Mouse (Mus musculus) forebrain, embryonic 11.5 days (tissue): ENCODE measurements around the gene Gm20388. TPM values are rescaled to one million over a fixed set of nuclear protein-coding genes. Genes with fewer than 3 reads are reported as not detected.

Experiments used
- ATAC-seq: fragments of 200-750 bp; cut with Nextera tagmentation; replicated peaks from 2 replicates; pipeline ENCODE4 v1.8.0; 2017; ENCODE audit warnings: moderate TSS enrichment; ENCODE audit not compliant: low FRiP score
- DNase-seq: peaks from one replicate; pipeline ENCODE4 v3.0.0-alpha.2; 2017; ENCODE audit warnings: low spot score
- H3K27ac ChIP-seq: fragments of 300-500 bp; sonication (generic); 2 replicates; pipeline ENCODE4 v1.5.1; 2014; ENCODE audit warnings: low read depth, low read length
- H3K27me3 ChIP-seq: fragments of 300-500 bp; sonication (generic); 2 replicates; pipeline ENCODE4 v1.6.1; 2014; ENCODE audit warnings: mild to moderate bottlenecking, low read length, mixed read lengths; ENCODE audit not compliant: control insufficient read depth, insufficient read depth
- H3K36me3 ChIP-seq: fragments of 300-500 bp; sonication (generic); 2 replicates; pipeline ENCODE4 v1.6.1; 2014; ENCODE audit warnings: mild to moderate bottlenecking, low read length, moderate library complexity, mixed read lengths; ENCODE audit not compliant: control insufficient read depth, insufficient read depth
- H3K4me1 ChIP-seq: fragments of 300-500 bp; sonication (generic); replicated peaks from 2 replicates; pipeline ENCODE4 v1.6.1; 2014; ENCODE audit warnings: low read length, mixed read lengths; ENCODE audit not compliant: control insufficient read depth, insufficient read depth
- H3K4me2 ChIP-seq: fragments of 300-500 bp; sonication (generic); 2 replicates; pipeline ENCODE4 v1.6.1; 2014; ENCODE audit warnings: low read depth, mild to moderate bottlenecking, low read length, moderate library complexity, mixed read lengths; ENCODE audit not compliant: severe bottlenecking
- H3K4me3 ChIP-seq: fragments of 300-500 bp; sonication (generic); 2 replicates; pipeline ENCODE4 v1.5.1; 2014; ENCODE audit warnings: low read depth, low read length
- H3K9ac ChIP-seq: fragments of 300-500 bp; sonication (generic); 2 replicates; pipeline ENCODE4 v1.6.1; 2014; ENCODE audit warnings: low read length
- H3K9me3 ChIP-seq: fragments of 300-500 bp; sonication (generic); 2 replicates; pipeline ENCODE4 v1.6.1; 2016; ENCODE audit warnings: low read length, mixed read lengths; ENCODE audit not compliant: control insufficient read depth
- WGBS: fragments of 180-500 bp; shearing (Covaris S2); extraction: QIAGEN DNeasy Blood & Tissue Kit; methylation state at CpG from one replicate; pipeline ENCODE4 v1.1.7; 2014; 5-methylcytosine and 5-hydroxymethylcytosine counted together
- polyA plus RNA-seq: library from polyadenylated mRNA; unstranded; fragments of >200 nt; fragmentation: Nextera tagmentation; extraction: Ambion mirVana; gene quantifications from 2 replicates; pipeline ENCODE4 v1.2.1, GENCODE M21; 2014

The Gm20388 gene
- polyA plus RNA-seq, 1 experiment from 2014 or later = not detected

GRCm38 (mm10) chr8:120633665-120634271 is 723.1 kb downstream of the Gm20388 start:
- Histone ChIP-seq H3K4me3 (peak overlapping the region; percentile 50), H3K4me2 (peak overlapping the region; percentile 95), H3K4me1 (peaks cover 9% of the 10 kb centered on the region; the same call in 1 of the 2 replicates), H3K27me3 (peaks cover 23% of the 10 kb centered on the region), H3K9ac (peak overlapping the region; percentile 43), H3K27ac (no peak overlapping the region), H3K36me3 (no peaks in the 10 kb centered on the region), H3K9me3 (no peaks in the 10 kb centered on the region)
- WGBS = under 1% methylated on average over 44 of the region's 44 CpGs
- ATAC-seq (0 out of 2 replicates have a peak, but pooled peaks have one; percentile 5), DNase-seq (peak; percentile 67)

GRCm38 (mm10) chr8:120634329-120634839 is 723.7 kb downstream of the Gm20388 start:
- peak overlapping the region; percentile 95 for H3K4me2 ChIP-seq
- H3K4me1 ChIP-seq = peaks cover 9% of the 10 kb centered on the region; the same call in 1 of the 2 replicates
- peak; percentile 33; the same call in 1 of the 2 replicates for ATAC-seq
- 1% methylated on average over 34 of the region's 42 CpGs for WGBS
- H3K36me3 ChIP-seq = no peaks in the 10 kb centered on the region
- peaks cover 23% of the 10 kb centered on the region for H3K27me3 ChIP-seq
- H3K4me3 ChIP-seq = peak overlapping the region; percentile 50
- DNase-seq = peak; percentile 71
- no peaks in the 10 kb centered on the region for H3K9me3 ChIP-seq
- H3K27ac ChIP-seq = no peak overlapping the region
- peak overlapping the region; percentile 43 for H3K9ac ChIP-seq

- Histone ChIP-seq H3K27me3 (no peaks in the 10 kb centered on the region), H3K9me3 (no peaks in the 10 kb centered on the region), H3K4me1 (no peaks in the 10 kb centered on the region), H3K27ac (no peak overlapping the region), H3K4me2 (no peak overlapping the region), H3K36me3 (no peaks in the 10 kb centered on the region), H3K4me3 (no peak overlapping the region), H3K9ac (no peak overlapping the region)
- no peak for ATAC-seq
- no peak for DNase-seq
- WGBS = 27% methylated on average over 8 of the region's 8 CpGs
Measured at GRCm38 (mm10) chr8:120641245-120641644, 730.6 kb downstream of the Gm20388 start.

GRCm38 (mm10) chr8:120642031-120642662 is 731.5 kb downstream of the Gm20388 start:
- H3K9me3 ChIP-seq = no peaks in the 10 kb centered on the region
- no peak overlapping the region for H3K4me3 ChIP-seq
- no peak overlapping the region for H3K9ac ChIP-seq
- H3K27me3 ChIP-seq = no peaks in the 10 kb centered on the region
- H3K4me1 ChIP-seq = no peaks in the 10 kb centered on the region
- ATAC-seq (no peak), DNase-seq (no peak)
- 70% methylated on average over 10 of the region's 10 CpGs for WGBS
- no peaks in the 10 kb centered on the region for H3K36me3 ChIP-seq
- no peak overlapping the region for H3K4me2 ChIP-seq
- no peak overlapping the region for H3K27ac ChIP-seq

- DNase-seq (no peak), ATAC-seq (no peak)
- H3K9me3 ChIP-seq = no peaks in the 10 kb centered on the region
- H3K27me3 ChIP-seq = no peaks in the 10 kb centered on the region
- H3K27ac ChIP-seq = no peak overlapping the region
- 93% methylated on average over 7 of the region's 7 CpGs for WGBS
- H3K36me3 ChIP-seq = no peaks in the 10 kb centered on the region
- no peak overlapping the region for H3K4me2 ChIP-seq
- H3K9ac ChIP-seq = no peak overlapping the region
- H3K4me3 ChIP-seq = no peak overlapping the region
- no peaks in the 10 kb centered on the region for H3K4me1 ChIP-seq
Measured at GRCm38 (mm10) chr8:120644663-120645062, 734.0 kb downstream of the Gm20388 start.

GRCm38 (mm10) chr8:120647532-120647931 is 736.9 kb downstream of the Gm20388 start, which contains the start of gene 1190005I06Rik:
Gene 1190005I06Rik, minus strand, starts transcription at chr8:120647632.
- H3K27me3 ChIP-seq = no peaks in the 10 kb centered on the region
- WGBS = 32% methylated on average over 7 of the region's 7 CpGs
- no peak within 1 kb of the TSS for H3K9ac ChIP-seq
- H3K4me3 ChIP-seq = no peak within 1 kb of the TSS
- H3K36me3 ChIP-seq = no peaks in the 10 kb centered on the region
- H3K4me2 ChIP-seq = no peak within 1 kb of the TSS
- no peak for DNase-seq
- no peak for ATAC-seq
- H3K27ac ChIP-seq = no peak within 1 kb of the TSS
- no peaks in the 10 kb centered on the region for H3K4me1 ChIP-seq
- no peaks in the 10 kb centered on the region for H3K9me3 ChIP-seq

- Histone ChIP-seq H3K4me3 (no peak overlapping the region), H3K27ac (no peak overlapping the region), H3K4me1 (no peaks in the 10 kb centered on the region), H3K9ac (no peak overlapping the region), H3K9me3 (no peaks in the 10 kb centered on the region), H3K36me3 (peaks cover 3% of the 10 kb centered on the region; the same call in 1 of the 2 replicates), H3K27me3 (no peaks in the 10 kb centered on the region), H3K4me2 (no peak overlapping the region)
- ATAC-seq (no peak), DNase-seq (no peak)
- 91% methylated on average over 7 of the region's 7 CpGs for WGBS
Measured at GRCm38 (mm10) chr8:120656322-120657052, 745.8 kb downstream of the Gm20388 start.

GRCm38 (mm10) chr8:120657415-120657814 is 746.8 kb downstream of the Gm20388 start:
- WGBS = 91% methylated on average over 8 of the region's 8 CpGs
- no peak overlapping the region for H3K9ac ChIP-seq
- H3K36me3 ChIP-seq = peaks cover 3% of the 10 kb centered on the region; the same call in 1 of the 2 replicates

More at GRCm38 (mm10) chr8:120657415-120657814, 746.8 kb downstream of the Gm20388 start:
- Histone ChIP-seq H3K9me3 (no peaks in the 10 kb centered on the region), H3K27ac (no peak overlapping the region), H3K4me2 (no peak overlapping the region), H3K4me3 (no peak overlapping the region), H3K4me1 (no peaks in the 10 kb centered on the region), H3K27me3 (no peaks in the 10 kb centered on the region)
- ATAC-seq (no peak), DNase-seq (no peak)
